Mouse (Mus musculus): ENCODE data around the gene F2r.

GRCm38 (mm10) chr13:95592860-95593259 lies 25.4 kb downstream of the F2r start:
- TF ChIP-seq CTCF (conservative IDR thresholded peaks at IDR 0.05; ENCODE audit: insufficient read depth, insufficient read length, low read depth, low read length) = no peak
- TF ChIP-seq POLR2A (IDR thresholded peaks at IDR 0.05; ENCODE audit: low read depth, low read length) = no peak

All from kidney, adult 2 months (tissue).